Mouse (Mus musculus) neural tube, embryonic 13.5 days (tissue): ENCODE results near the gene Smg6. TPM values are rescaled to one million over a fixed set of nuclear protein-coding genes. Genes with fewer than 3 reads are reported as not detected.

Experiments
- ATAC-seq: fragments of 200-750 bp; cut with Nextera tagmentation; 2 replicates; pipeline ENCODE4 v1.8.0; 2017; ENCODE audit warnings: low read depth, mild to moderate bottlenecking, moderate TSS enrichment, moderate library complexity
- H3K27ac ChIP-seq: fragments of 300-500 bp; sonication (generic); replicated peaks from 2 replicates; pipeline ENCODE4 v1.5.1; 2015; ENCODE audit warnings: moderate library complexity, mild to moderate bottlenecking, inconsistent platforms
- H3K27me3 ChIP-seq: fragments of 300-500 bp; sonication (generic); 2 replicates; pipeline ENCODE4 v1.6.1; 2015; ENCODE audit warnings: mild to moderate bottlenecking, inconsistent platforms
- H3K36me3 ChIP-seq: fragments of 300-500 bp; sonication (generic); 2 replicates; pipeline ENCODE4 v1.6.1; 2015; ENCODE audit warnings: mild to moderate bottlenecking, inconsistent platforms
- H3K4me1 ChIP-seq: fragments of 300-500 bp; sonication (generic); replicated peaks from 2 replicates; pipeline ENCODE4 v1.6.1; 2015; ENCODE audit warnings: inconsistent platforms
- H3K4me2 ChIP-seq: fragments of 300-500 bp; sonication (generic); 2 replicates; pipeline ENCODE4 v1.6.1; 2015; ENCODE audit warnings: inconsistent platforms, mild to moderate bottlenecking, moderate library complexity
- H3K4me3 ChIP-seq: fragments of 300-500 bp; sonication (generic); 2 replicates; pipeline ENCODE4 v1.5.1; 2015; ENCODE audit warnings: mild to moderate bottlenecking, inconsistent platforms
- H3K9ac ChIP-seq: fragments of 300-500 bp; sonication (generic); 2 replicates; pipeline ENCODE4 v1.6.1; 2015; ENCODE audit warnings: moderate library complexity, mild to moderate bottlenecking, inconsistent platforms
- H3K9me3 ChIP-seq: fragments of 300-500 bp; sonication (generic); 2 replicates; pipeline ENCODE4 v1.6.1; 2016; ENCODE audit warnings: inconsistent platforms
- WGBS: fragments of 180-500 bp; shearing (Covaris S2); methylation state at CpG from one replicate; pipeline ENCODE4 v1.1.7; 2015; 5-methylcytosine and 5-hydroxymethylcytosine counted together
- polyA plus RNA-seq: library from polyadenylated mRNA; unstranded; fragments of >200 nt; fragmentation: Nextera tagmentation; extraction: Ambion mirVana; gene quantifications from 2 replicates; pipeline ENCODE4 v1.2.1, GENCODE M21; 2015

The Smg6 gene
- 17.4 and 19.1 TPM in 2 replicates for polyA plus RNA-seq

GRCm38 (mm10) chr11:74925577-74926387 lies at the start of gene Smg6, which contains the start of gene Srr:
Gene Smg6 (plus strand): TSS chr11:74925823.
Gene Srr (minus strand): TSS chr11:74925948.
- Histone ChIP-seq H3K36me3 (peaks cover 18% of the 10 kb centered on the region), H3K4me3 (peak within 1 kb of the TSS; percentile 96), H3K4me2 (peak within 1 kb of the TSS; percentile 69), H3K4me1 (peaks cover 24% of the 10 kb centered on the region), H3K9ac (peak within 1 kb of the TSS; percentile 94), H3K27ac (peak within 1 kb of the TSS; percentile 98), H3K9me3 (no peaks in the 10 kb centered on the region), H3K27me3 (no peaks in the 10 kb centered on the region)
- ATAC-seq: peak; percentile 95
- under 1% methylated on average over 86 of the region's 88 CpGs for WGBS

- H3K27me3 ChIP-seq: no peaks in the 10 kb centered on the region
- no peaks in the 10 kb centered on the region for H3K9me3 ChIP-seq
- H3K4me2 ChIP-seq: peak overlapping the region; percentile 32
- WGBS: under 1% methylated on average over 9 of the region's 9 CpGs
- H3K4me3 ChIP-seq: 0 out of 2 replicates have a peak overlapping the region, but pooled peaks have one; percentile 0
- peak overlapping the region; percentile 82 for H3K27ac ChIP-seq
- no peaks in the 10 kb centered on the region for H3K36me3 ChIP-seq
- peaks cover 51% of the 10 kb centered on the region for H3K4me1 ChIP-seq
- peak; percentile 94 for ATAC-seq
- peak overlapping the region; percentile 39; the same call in 1 of the 2 replicates for H3K9ac ChIP-seq
Measured at GRCm38 (mm10) chr11:74876801-74877200, 48.8 kb upstream of the Smg6 start.

GRCm38 (mm10) chr11:74880999-74881398 lies 44.6 kb upstream of the Smg6 start:
- 89% methylated on average over 9 of the region's 9 CpGs for WGBS
- no peak overlapping the region for H3K4me3 ChIP-seq
- no peak overlapping the region for H3K4me2 ChIP-seq
- peaks cover 10% of the 10 kb centered on the region; the same call in 1 of the 2 replicates for H3K36me3 ChIP-seq
- H3K9ac ChIP-seq: no peak overlapping the region
- peaks cover 32% of the 10 kb centered on the region for H3K4me1 ChIP-seq
- no peak overlapping the region for H3K27ac ChIP-seq
- H3K9me3 ChIP-seq: no peaks in the 10 kb centered on the region
- H3K27me3 ChIP-seq: no peaks in the 10 kb centered on the region
- ATAC-seq: no peak

- H3K36me3 ChIP-seq: peaks cover 10% of the 10 kb centered on the region; the same call in 1 of the 2 replicates
- no peaks in the 10 kb centered on the region for H3K27me3 ChIP-seq
- no peaks in the 10 kb centered on the region for H3K9me3 ChIP-seq
- peak overlapping the region; percentile 34; the same call in 1 of the 2 replicates for H3K9ac ChIP-seq
- no peak for ATAC-seq
- 58% methylated on average over 14 of the region's 14 CpGs for WGBS
- H3K27ac ChIP-seq: peak overlapping the region; percentile 47
- H3K4me3 ChIP-seq: no peak overlapping the region
- peaks cover 23% of the 10 kb centered on the region for H3K4me1 ChIP-seq
- H3K4me2 ChIP-seq: no peak overlapping the region; the same call in 1 of the 2 replicates
Measured at GRCm38 (mm10) chr11:74881979-74882378, 43.6 kb upstream of the Smg6 start.

GRCm38 (mm10) chr11:74883098-74883497 lies 42.5 kb upstream of the Smg6 start:
- H3K9me3 ChIP-seq: no peaks in the 10 kb centered on the region
- H3K4me2 ChIP-seq: no peak overlapping the region
- no peak overlapping the region for H3K4me3 ChIP-seq
- WGBS: 86% methylated on average over 10 of the region's 10 CpGs
- no peak overlapping the region for H3K27ac ChIP-seq
- peaks cover 13% of the 10 kb centered on the region for H3K4me1 ChIP-seq
- H3K9ac ChIP-seq: no peak overlapping the region
- no peaks in the 10 kb centered on the region for H3K27me3 ChIP-seq
- ATAC-seq: peak; percentile 19; the same call in 1 of the 2 replicates
- H3K36me3 ChIP-seq: peaks cover 10% of the 10 kb centered on the region; the same call in 1 of the 2 replicates

- ATAC-seq: no peak
- 84% methylated on average over 4 of the region's 4 CpGs for WGBS
- Histone ChIP-seq H3K4me3 (no peak overlapping the region), H3K36me3 (peaks cover 7% of the 10 kb centered on the region), H3K27me3 (no peaks in the 10 kb centered on the region), H3K27ac (no peak overlapping the region), H3K9ac (no peak overlapping the region), H3K9me3 (no peaks in the 10 kb centered on the region), H3K4me1 (peaks cover 39% of the 10 kb centered on the region), H3K4me2 (no peak overlapping the region)
Measured at GRCm38 (mm10) chr11:74894619-74895018, 31.0 kb upstream of the Smg6 start.

GRCm38 (mm10) chr11:74895980-74896900 lies 29.4 kb upstream of the Smg6 start:
- peaks cover 51% of the 10 kb centered on the region for H3K4me1 ChIP-seq
- peak overlapping the region; percentile 90 for H3K4me3 ChIP-seq
- WGBS: 1% methylated on average over 54 of the region's 55 CpGs
- peak; percentile 62 for ATAC-seq
- H3K4me2 ChIP-seq: peak overlapping the region; percentile 90
- H3K27ac ChIP-seq: peak overlapping the region; percentile 94
- peak overlapping the region; percentile 93 for H3K9ac ChIP-seq
- H3K27me3 ChIP-seq: no peaks in the 10 kb centered on the region
- H3K9me3 ChIP-seq: no peaks in the 10 kb centered on the region
- peaks cover 24% of the 10 kb centered on the region for H3K36me3 ChIP-seq

GRCm38 (mm10) chr11:74896901-74897677 lies 28.5 kb upstream of the Smg6 start, which contains the start of gene Sgsm2:
Gene Sgsm2 (minus strand): TSS chr11:74897060.
- H3K9me3 ChIP-seq: no peaks in the 10 kb centered on the region
- H3K27me3 ChIP-seq: no peaks in the 10 kb centered on the region
- peak within 1 kb of the TSS; percentile 94 for H3K27ac ChIP-seq
- H3K4me2 ChIP-seq: peak within 1 kb of the TSS; percentile 90
- H3K4me1 ChIP-seq: peaks cover 51% of the 10 kb centered on the region
- peak within 1 kb of the TSS; percentile 90 for H3K4me3 ChIP-seq
- H3K36me3 ChIP-seq: peaks cover 28% of the 10 kb centered on the region
- peak; percentile 81 for ATAC-seq
- under 1% methylated on average over 68 of the region's 74 CpGs for WGBS
- H3K9ac ChIP-seq: peak within 1 kb of the TSS; percentile 93

GRCm38 (mm10) chr11:74897678-74898516 lies 27.7 kb upstream of the Smg6 start, which contains the start of gene Tsr1:
Gene Tsr1 (plus strand): TSS chr11:74898071.
- Histone ChIP-seq H3K4me1 (peaks cover 51% of the 10 kb centered on the region), H3K27me3 (no peaks in the 10 kb centered on the region), H3K4me2 (peak within 1 kb of the TSS; percentile 90), H3K4me3 (peak within 1 kb of the TSS; percentile 90), H3K36me3 (peaks cover 34% of the 10 kb centered on the region), H3K9me3 (no peaks in the 10 kb centered on the region), H3K27ac (peak within 1 kb of the TSS; percentile 94), H3K9ac (peak within 1 kb of the TSS; percentile 93)
- ATAC-seq: peak; percentile 81
- WGBS: under 1% methylated on average over 54 of the region's 54 CpGs

GRCm38 (mm10) chr11:74898517-74898827 lies 27.2 kb upstream of the Smg6 start:
- ATAC-seq: no peak
- WGBS: 0% methylated on average over 7 of the region's 7 CpGs
- H3K27ac ChIP-seq: peak overlapping the region; percentile 94; the same call in 1 of the 2 replicates

More at GRCm38 (mm10) chr11:74898517-74898827, 27.2 kb upstream of the Smg6 start:
- Histone ChIP-seq H3K27me3 (no peaks in the 10 kb centered on the region), H3K36me3 (peaks cover 40% of the 10 kb centered on the region), H3K9ac (peak overlapping the region; percentile 93), H3K4me1 (peaks cover 51% of the 10 kb centered on the region), H3K9me3 (no peaks in the 10 kb centered on the region), H3K4me2 (peak overlapping the region; percentile 90), H3K4me3 (peak overlapping the region; percentile 90)
